Comparison of ENCODE assay signal across 23 mouse cellular contexts in the genomic region with DNA sequence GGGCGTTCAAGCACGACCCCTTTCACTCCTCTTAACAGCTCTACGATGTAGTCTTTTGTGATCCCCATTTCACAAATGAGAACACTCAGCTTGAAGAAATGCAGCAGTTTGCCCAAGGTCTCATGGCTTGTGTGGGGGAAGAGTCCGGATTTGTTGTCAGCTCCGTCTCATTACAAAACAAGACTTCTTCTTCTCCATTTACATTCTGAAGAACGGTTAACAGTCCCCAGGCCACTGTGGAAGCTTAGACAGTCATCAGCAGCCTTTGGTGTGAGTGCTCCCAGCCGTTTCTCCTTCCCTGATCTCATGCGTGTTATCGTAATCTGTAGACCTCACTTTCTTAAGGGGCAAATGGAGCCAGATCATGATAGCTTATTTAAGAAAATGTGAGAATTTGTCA.
"Had no signal": no experiment of that assay in that cellular context is flagged by ENCODE, and none has a peak within 500 bp of the region (broad histone marks: within the 10 kb centered on the region; RNA-seq: fewer than 3 reads in every experiment).

No protein-coding gene starts in this region.

- H3K4me3 ChIP-seq: gastrocnemius, adult 2 months; heart, adult 2 months; heart, embryonic 13.5 days; heart, embryonic 15.5 days; hindbrain, embryonic 10.5 days; hindbrain, embryonic 12.5 days; limb, embryonic 13.5 days; limb, embryonic 15.5 days; liver, embryonic 12.5 days had no signal

- H3K36me3 ChIP-seq: heart, embryonic 13.5 days; heart, embryonic 15.5 days; hindbrain, embryonic 10.5 days; hindbrain, embryonic 12.5 days; limb, embryonic 13.5 days; limb, embryonic 15.5 days; liver, embryonic 12.5 days had no signal

- H3K9ac ChIP-seq: heart, embryonic 13.5 days; heart, embryonic 15.5 days; hindbrain, embryonic 12.5 days; hindbrain, embryonic 14.5 days; limb, embryonic 13.5 days; limb, embryonic 15.5 days; liver, embryonic 12.5 days; liver, embryonic 14.5 days had no signal

- H3K27ac ChIP-seq: heart, adult 2 months; heart, embryonic 13.5 days; heart, embryonic 15.5 days; hindbrain, embryonic 10.5 days; hindbrain, embryonic 12.5 days; hindbrain, embryonic 14.5 days; limb, embryonic 13.5 days; limb, embryonic 15.5 days; liver, embryonic 12.5 days; liver, embryonic 14.5 days had no signal

- H3K27me3 ChIP-seq: heart, embryonic 13.5 days; heart, embryonic 15.5 days; hindbrain, embryonic 12.5 days; limb, embryonic 13.5 days; limb, embryonic 15.5 days; liver, embryonic 12.5 days had no signal

- H3K4me2 ChIP-seq: heart, embryonic 11.5 days; heart, embryonic 13.5 days; heart, embryonic 15.5 days; hindbrain, embryonic 12.5 days; hindbrain, embryonic 14.5 days; limb, embryonic 13.5 days; limb, embryonic 15.5 days; liver, embryonic 12.5 days had no signal

- DNase-seq: gastrocnemius, adult 2 months; gastrocnemius, postnatal 10 days; gastrocnemius, postnatal 25 days; heart, adult 2 months; heart, postnatal 4 days; kidney, adult 11 months; kidney, postnatal 10 days; kidney, postnatal 36 days; layer of hippocampus, adult 9-11 months; layer of hippocampus, postnatal 36 days; left cerebral cortex, postnatal 4 days had no signal

- ATAC-seq: hindbrain, embryonic 16.5 days; intestine, embryonic 16.5 days; liver, embryonic 12.5 days had no signal

- H3K9me3 ChIP-seq: heart, embryonic 13.5 days; heart, embryonic 15.5 days; hindbrain, embryonic 10.5 days; hindbrain, embryonic 12.5 days; limb, embryonic 13.5 days; limb, embryonic 15.5 days; liver, embryonic 12.5 days had no signal

- H3K4me1 ChIP-seq: hindbrain, embryonic 12.5 days; limb, embryonic 13.5 days; limb, embryonic 15.5 days; liver, embryonic 12.5 days had no signal
